Mouse (Mus musculus) liver, postnatal 0 days (tissue): ENCODE results near the gene Samd14.

Source experiments
- CTCF ChIP-seq: sonication (generic); IDR thresholded peaks from 2 replicates; pipeline ENCODE4 v1.5.1; 2016; ENCODE audit warnings: antibody characterized with exemption, low read depth
- EP300 ChIP-seq: IDR thresholded peaks from 2 replicates; pipeline ENCODE4 v1.6.1; 2016; ENCODE audit warnings: antibody characterized with exemption, low read depth, mild to moderate bottlenecking

GRCm38 (mm10) chr11:94990749-94991577, 18.7 kb upstream of the Samd14 start, which contains the start of gene Ppp1r9b:
- TF ChIP-seq CTCF (peak; percentile 76), EP300 (no peak)
